Mouse (Mus musculus) B cell, adult 67 days (primary cell): ENCODE results near the gene Olfr1368. TPM values are rescaled to one million over a fixed set of nuclear protein-coding genes. Genes with fewer than 3 reads are reported as not detected.

Experiments
- total RNA-seq, 2 experiments: library from RNA; stranded (reverse); gene quantifications; 4 replicates each; pipeline ENCODE4 v1.2.4; 2023

Olfr1368 gene
- total RNA-seq, result not detected

GRCm38 (mm10) chr13:21145767-21146166 is at the start of gene Olfr1368:
Gene Olfr1368 (minus strand): TSS chr13:21145867.

DNA sequence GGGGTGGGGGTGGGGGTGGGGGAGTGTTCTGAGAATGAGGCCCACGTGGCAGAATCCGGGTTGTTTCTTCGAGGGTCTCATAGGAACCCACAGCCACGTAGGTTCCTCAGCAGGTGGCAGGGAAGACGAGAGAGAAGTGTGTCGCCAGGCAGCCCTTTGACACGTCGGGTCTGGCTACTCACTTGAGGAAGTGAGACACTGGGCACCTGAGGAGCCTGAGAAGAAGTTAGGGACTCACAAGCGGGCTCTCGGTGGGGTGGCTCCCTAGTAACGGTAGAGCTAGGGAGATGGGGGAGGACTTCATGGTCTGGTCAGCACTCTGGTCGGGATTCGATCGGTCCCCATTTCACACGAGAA is 33.7 kb upstream of the Olfr1368 start, which contains the start of gene Trim27:
Gene Trim27, plus strand, starts transcription at position 79 of the 357 bp plus-strand sequence.

DNA sequence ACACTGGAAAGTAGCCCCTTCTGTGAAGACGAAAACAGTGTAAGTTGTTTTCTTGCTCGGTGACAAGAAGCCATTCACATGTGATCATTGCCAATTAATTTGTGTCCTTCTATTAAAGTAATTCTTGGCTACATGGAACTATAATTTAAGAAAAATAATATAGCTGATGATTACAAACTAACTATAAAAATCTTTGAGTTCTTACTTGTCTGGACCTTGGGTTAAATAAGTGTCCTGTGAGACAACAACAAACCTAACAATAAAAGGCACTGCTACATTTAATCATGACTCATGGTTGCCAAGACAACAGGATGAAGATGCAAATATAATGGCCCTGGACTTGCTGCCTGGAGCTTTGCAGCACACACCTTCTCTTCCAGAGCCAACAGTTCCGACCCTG is 16.3 kb downstream of the Olfr1368 start, which contains the start of gene Olfr263:
Gene Olfr263, plus strand, starts transcription at position 301 of the 400 bp plus-strand sequence.

GRCm38 (mm10) chr13:21111183-21111582 is 34.5 kb downstream of the Olfr1368 start, which contains the start of gene Olfr1369-ps1:
Gene Olfr1369-ps1 (plus strand): TSS chr13:21111483.

Other genes with a start within 250 kb of the Olfr1368 start
- gene Olfr1370, start 70.9 kb downstream of the Olfr1368 start, total RNA-seq, result not detected
- gene Olfr1369-ps1, start 34.4 kb downstream of the Olfr1368 start, total RNA-seq, result not detected
- gene Olfr263, start 16.2 kb downstream of the Olfr1368 start, total RNA-seq, result not detected
- gene Trim27, start 33.6 kb upstream of the Olfr1368 start, total RNA-seq, result 100 to 1,000 TPM; 110 to 112 TPM
- not detected for gene Gpx5, start 146.9 kb upstream of the Olfr1368 start, total RNA-seq
- gene Gpx6, start 166.3 kb upstream of the Olfr1368 start, total RNA-seq, result not detected
- not detected for gene Olfr1367, start 201.0 kb upstream of the Olfr1368 start, total RNA-seq
- gene Zscan12, start 217.0 kb upstream of the Olfr1368 start, total RNA-seq, result 1 to 10 TPM; 3.2 to 3.6 TPM